Mouse (Mus musculus): ENCODE measurements around the gene Olfr486.
"Not testable (repeated sequence)": the region's sequence is repeated elsewhere in the genome, so short reads cannot be mapped to it uniquely, and the experiment has no call there.

DNA sequence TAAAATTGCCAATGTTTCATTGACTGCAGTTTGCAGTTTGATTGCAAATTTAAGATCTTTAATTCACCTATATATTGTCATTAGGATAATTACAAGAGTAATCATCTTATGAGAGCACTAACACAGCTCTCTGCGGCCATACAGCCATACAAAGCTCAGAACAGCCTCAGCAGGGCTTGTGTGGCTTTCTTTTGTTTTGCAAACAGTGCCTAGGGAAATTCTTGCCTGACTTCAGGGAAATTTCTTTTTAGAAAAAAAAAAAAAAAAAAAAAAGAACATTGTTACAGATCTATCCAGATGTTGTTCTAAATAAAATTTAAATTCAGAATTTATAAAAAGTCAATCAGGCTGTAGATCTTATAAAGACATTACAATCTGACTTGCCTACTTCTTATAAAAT lies 20.2 kb upstream of the Olfr486 start:
- TF ChIP-seq TAL1 (conservative IDR thresholded peaks at IDR 0.05; ENCODE audit: low read depth, low read length); CTCF (IDR thresholded peaks at IDR 0.05; ENCODE audit: low read depth, low read length): not testable (repeated sequence)
